Comparison of ENCODE assay signal across 12 mouse cellular contexts in genomic region chr7:101537541-101537940, GRCm38 (mm10). TPM values are rescaled to one million over a fixed set of nuclear protein-coding genes. Genes with fewer than 3 reads are reported as not detected.
DNase-seq lines count a peak whose midpoint lies in the region; ATAC-seq lines count a peak whose summit lies in the region.
"Had no signal": no experiment of that assay in that cellular context is flagged by ENCODE, and none has a peak within 500 bp of the region (broad histone marks: within the 10 kb centered on the region; RNA-seq: fewer than 3 reads in every experiment).

No protein-coding gene starts in this region.

- 41% methylated on average over 8 of the region's 8 CpGs for WGBS in heart, embryonic 16.5 days
- WGBS in hindbrain, embryonic 14.5 days = 52% methylated on average over 8 of the region's 8 CpGs
- WGBS in heart, embryonic 11.5 days (ENCODE audit: insufficient replicate concordance) = 45% methylated on average over 8 of the region's 8 CpGs

- H3K4me1 ChIP-seq in heart, embryonic 16.5 days (ENCODE audit: control insufficient read depth, insufficient read depth, low read length) = no peaks in the 10 kb centered on the region; the same call in 1 of the 2 replicates
- peaks cover 6% of the 10 kb centered on the region; the same call in 1 of the 2 replicates for H3K4me1 ChIP-seq in hindbrain, embryonic 14.5 days (replicated peaks; ENCODE audit: control insufficient read depth, insufficient read depth, low read length)
- no peaks in the 10 kb centered on the region for H3K4me1 ChIP-seq in heart, embryonic 11.5 days (ENCODE audit: control insufficient read depth, insufficient read depth, low read length)

- H3K4me3 ChIP-seq in heart, embryonic 16.5 days (ENCODE audit: low read length) = no peak overlapping the region
- no peak overlapping the region for H3K4me3 ChIP-seq in hindbrain, embryonic 14.5 days (replicated peaks; ENCODE audit: low read length)
- no peak overlapping the region for H3K4me3 ChIP-seq in heart, embryonic 11.5 days (ENCODE audit: low read depth, low read length)
- H3K4me3 ChIP-seq: neural tube, embryonic 15.5 days had no signal

- no peak for DNase-seq in heart, postnatal 14 days
- DNase-seq in thymus, postnatal 4 days = peak; percentile 17
- DNase-seq in thymus, adult 18-20 months = no peak
- no peak for DNase-seq in cerebellum, postnatal 36 days
- DNase-seq in hindbrain, embryonic 14.5 days (ENCODE audit: low spot score) = no peak
- DNase-seq: cerebellum, postnatal 25 days had no signal

- H3K9ac ChIP-seq in heart, embryonic 16.5 days (ENCODE audit: low read length) = no peak overlapping the region
- no peak overlapping the region for H3K9ac ChIP-seq in hindbrain, embryonic 14.5 days
- H3K9ac ChIP-seq in heart, embryonic 11.5 days (ENCODE audit: low read depth, low read length) = no peak overlapping the region
- H3K9ac ChIP-seq: neural tube, embryonic 15.5 days had no signal

- H3K27me3 ChIP-seq in heart, embryonic 16.5 days (ENCODE audit: control insufficient read depth, insufficient read depth, low read length) = 0 out of 2 replicates have a peak, but pooled peaks cover 2% of the 10 kb centered on the region
- no peaks in the 10 kb centered on the region for H3K27me3 ChIP-seq in hindbrain, embryonic 14.5 days (ENCODE audit: control insufficient read depth, insufficient read depth, low read length)
- H3K27me3 ChIP-seq in heart, embryonic 11.5 days (ENCODE audit: control insufficient read depth, insufficient read depth, low read length) = peaks cover 6% of the 10 kb centered on the region; the same call in 1 of the 2 replicates

- H3K9me3 ChIP-seq in heart, embryonic 16.5 days (replicated peaks; ENCODE audit: control insufficient read depth, low read length) = no peaks in the 10 kb centered on the region
- H3K9me3 ChIP-seq in hindbrain, embryonic 14.5 days (ENCODE audit: control insufficient read depth, low read length) = no peaks in the 10 kb centered on the region
- H3K9me3 ChIP-seq in heart, embryonic 11.5 days (replicated peaks; ENCODE audit: control insufficient read depth, low read length) = no peaks in the 10 kb centered on the region
- H3K9me3 ChIP-seq: neural tube, embryonic 15.5 days had no signal

- no peak for ATAC-seq in heart, embryonic 16.5 days (replicated peaks; ENCODE audit: extremely low read depth, insufficient read depth, low FRiP score)
- ATAC-seq in inflammation-experienced regulatory T-cells, adult 6 months = peak; percentile 44
- no peak for ATAC-seq in hindbrain, embryonic 14.5 days (ENCODE audit: low FRiP score)
- ATAC-seq in heart, embryonic 11.5 days (replicated peaks; ENCODE audit: insufficient number of reproducible peaks, low FRiP score, low TSS enrichment) = no peak
- ATAC-seq: hindbrain, embryonic 16.5 days had no signal

- no peaks in the 10 kb centered on the region for H3K36me3 ChIP-seq in heart, embryonic 16.5 days (ENCODE audit: control insufficient read depth, insufficient read depth)
- H3K36me3 ChIP-seq in hindbrain, embryonic 14.5 days (replicated peaks; ENCODE audit: control insufficient read depth, insufficient read depth) = no peaks in the 10 kb centered on the region
- no peaks in the 10 kb centered on the region for H3K36me3 ChIP-seq in heart, embryonic 11.5 days (ENCODE audit: control insufficient read depth, insufficient read depth, low read length)
- H3K36me3 ChIP-seq: neural tube, embryonic 15.5 days had no signal

- H3K4me2 ChIP-seq in heart, embryonic 16.5 days (ENCODE audit: low read depth, low read length) = 0 out of 2 replicates have a peak overlapping the region, but pooled peaks have one; percentile 23
- no peak overlapping the region for H3K4me2 ChIP-seq in hindbrain, embryonic 14.5 days (replicated peaks)
- H3K4me2 ChIP-seq in heart, embryonic 11.5 days = no peak overlapping the region; the same call in 1 of the 2 replicates
- H3K4me2 ChIP-seq: midbrain, embryonic 11.5 days; neural tube, embryonic 15.5 days had no signal

- intact Hi-C loops in heart, postnatal 14 days (cut with DNase I) = no loop called here

- no peak overlapping the region for H3K27ac ChIP-seq in heart, embryonic 16.5 days (ENCODE audit: low read length)
- no peak overlapping the region for H3K27ac ChIP-seq in hindbrain, embryonic 14.5 days
- H3K27ac ChIP-seq in heart, embryonic 11.5 days (ENCODE audit: low read depth, low read length) = no peak overlapping the region
- H3K27ac ChIP-seq: neural tube, embryonic 15.5 days had no signal

RNA-seq across cellular contexts. Expression of gene Art2b, which starts 47.9 kb away (rescaled TPM):
- 0.07 TPM in 1 of 2 replicates, not detected in the other for polyA plus RNA-seq in heart, embryonic 16.5 days (2015; fragmentation: Nextera tagmentation; extraction: Ambion mirVana)
- not detected for total RNA-seq in heart, postnatal 14 days (2021)
- 100 to 1,000 TPM in 2 of 3 experiments, 10 to 100 TPM in 1; 72.4 to 156 (median 144) TPM for polyA plus RNA-seq in inflammation-experienced regulatory T-cells, adult 6 months (2017; shearing (Covaris generic))
- polyA plus RNA-seq in hindbrain, embryonic 14.5 days (2014; fragmentation: Nextera tagmentation; extraction: Ambion mirVana) = not detected in 2 replicates
- polyA plus RNA-seq in heart, embryonic 11.5 days (2014; fragmentation: Nextera tagmentation; extraction: Ambion mirVana) = not detected in 2 replicates
- polyA plus RNA-seq: hindbrain, embryonic 16.5 days; midbrain, embryonic 11.5 days; neural tube, embryonic 15.5 days had no signal

Comparison
In these comparisons a context has a peak if more than half of its experiments do, and no peak if none do; other contexts are left out.
1. RNA of gene Art2b, which starts 47.9 kb away (polyA plus RNA-seq): 72.4 to 156 TPM in inflammation-experienced regulatory T-cells, adult 6 months; 0.07 TPM in heart, embryonic 16.5 days, not detected in hindbrain, embryonic 14.5 days and not detected in heart, embryonic 11.5 days; every median in the first group is over 10 times any median in the second.